Mouse (Mus musculus) cortical plate, adult 2 months (tissue): ENCODE results near the gene Ror1.

Source experiments
- CTCF ChIP-seq: fragments of 200-500 bp; IDR thresholded peaks from 2 replicates; pipeline ENCODE4 v1.5.1; 2011; ENCODE audit warnings: mild to moderate bottlenecking, control low read depth, low read length; ENCODE audit not compliant: insufficient read depth; ENCODE audit errors: extremely low read depth
- POLR2A ChIP-seq: fragments of 200-500 bp; IDR thresholded peaks from 2 replicates; pipeline ENCODE4 v1.6.1; 2011; ENCODE audit warnings: mild to moderate bottlenecking, low read length, control low read depth; ENCODE audit not compliant: insufficient read depth; ENCODE audit errors: extremely low read depth

DNA sequence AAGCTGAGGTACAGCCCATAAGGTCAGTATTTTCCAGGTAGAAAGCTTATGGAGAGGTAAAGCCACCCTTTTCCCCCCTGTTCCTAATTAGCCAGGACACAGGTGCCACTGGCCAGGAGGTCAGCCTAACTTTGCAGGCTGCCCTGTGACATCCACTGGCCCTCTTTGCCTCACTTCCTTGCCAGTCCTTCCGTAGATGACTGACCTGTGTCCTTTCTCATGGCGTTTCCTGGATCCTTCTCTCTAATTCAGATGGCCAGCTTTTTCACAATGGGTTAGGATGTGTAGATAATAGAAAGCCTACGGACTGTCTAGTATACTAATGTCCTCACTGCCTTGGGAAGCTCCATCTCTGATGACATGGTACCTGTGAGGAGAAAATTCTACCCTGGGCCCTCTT is 177.8 kb downstream of the Ror1 start:
- TF ChIP-seq CTCF = no peak
- no peak for TF ChIP-seq POLR2A
